Mouse (Mus musculus) frontal cortex, postnatal 36 days (tissue): ENCODE results near the gene Exosc2.
A peak's percentile ranks its signal among the peaks of the same experiment; 100 is the strongest.

ENCODE experiments used
- DNase-seq, 2 experiments: peaks; one replicate each; pipeline ENCODE4 v3.0.0; 2022; ENCODE audit warnings: low spot score in 2 of 2

Exosc2 gene

DNA sequence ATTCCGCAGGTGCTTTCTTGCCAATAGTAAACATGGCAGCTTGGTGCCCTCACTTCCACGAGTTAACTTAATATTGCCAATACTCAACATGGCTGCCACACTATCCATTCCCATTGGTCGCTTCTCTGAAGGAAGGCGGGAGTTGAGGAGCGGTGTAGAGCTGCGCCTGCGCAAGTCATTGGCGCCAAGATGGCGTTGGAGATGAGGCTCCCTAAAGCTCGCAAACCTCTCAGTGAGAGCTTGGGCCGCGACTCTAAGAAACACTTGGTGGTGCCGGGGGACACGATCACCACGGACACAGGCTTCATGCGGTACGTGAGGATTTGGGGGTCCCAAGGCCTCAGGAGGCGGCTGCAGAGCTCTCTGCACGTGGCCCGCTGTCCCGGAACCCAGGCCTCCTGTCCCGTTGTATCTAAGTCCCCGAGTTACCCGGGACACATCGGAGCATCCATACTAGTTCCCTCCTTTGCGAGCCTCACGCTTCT lies at the start of gene Exosc2:
Gene Exosc2, plus strand, starts transcription at position 165 of the 485 bp plus-strand sequence.
- peak; percentile 84 to 94 for DNase-seq

DNA sequence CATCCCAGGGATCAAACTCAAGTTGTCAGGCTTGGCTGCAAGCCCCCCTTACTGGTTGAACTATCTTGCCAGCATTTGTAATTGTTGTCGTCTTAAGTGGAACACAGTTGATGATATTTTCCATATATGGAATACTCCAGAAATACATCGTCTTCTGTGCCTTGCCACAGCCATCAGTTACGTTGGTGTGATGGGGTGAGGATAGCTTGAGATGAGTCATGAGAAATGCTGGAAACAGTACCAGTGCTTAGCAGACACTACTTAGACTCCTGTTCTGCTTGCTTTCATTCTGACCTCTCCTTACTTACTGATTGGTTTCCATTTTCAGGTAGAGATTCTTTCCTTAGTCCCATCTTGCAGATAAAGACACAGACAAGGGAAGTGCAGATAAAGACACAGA lies 37.0 kb upstream of the Exosc2 start:
- DNase-seq: no peak

- no peak for DNase-seq
Observed at GRCm38 (mm10) chr2:31635281-31636137, 35.0 kb upstream of the Exosc2 start.

GRCm38 (mm10) chr2:31636138-31636741 lies 34.3 kb upstream of the Exosc2 start:
- no peak for DNase-seq

- no peak for DNase-seq
Observed at GRCm38 (mm10) chr2:31636742-31637141, 33.8 kb upstream of the Exosc2 start.

- no peak for DNase-seq
Observed at GRCm38 (mm10) chr2:31637311-31637710, 33.2 kb upstream of the Exosc2 start.

DNA sequence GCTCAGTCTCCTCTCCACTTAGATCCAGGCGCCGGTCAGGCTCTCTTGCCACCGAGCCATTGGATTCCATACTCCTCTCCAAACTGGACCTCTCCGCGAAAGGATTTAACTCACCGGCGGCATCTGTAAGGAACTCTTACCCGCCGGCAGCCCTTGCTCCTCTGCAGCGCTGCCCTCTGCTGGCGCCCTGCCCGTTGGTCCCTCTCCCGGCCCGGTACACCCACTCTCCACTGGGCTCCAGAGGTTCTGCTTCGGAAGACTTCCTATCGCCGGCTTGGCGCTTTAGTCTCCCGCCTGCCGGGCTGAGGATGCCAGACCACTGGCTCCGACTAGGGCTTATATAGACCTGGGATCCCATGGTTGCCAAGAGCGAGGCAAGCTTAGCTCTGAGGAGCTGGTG lies 32.7 kb upstream of the Exosc2 start:
- DNase-seq: no peak

DNA sequence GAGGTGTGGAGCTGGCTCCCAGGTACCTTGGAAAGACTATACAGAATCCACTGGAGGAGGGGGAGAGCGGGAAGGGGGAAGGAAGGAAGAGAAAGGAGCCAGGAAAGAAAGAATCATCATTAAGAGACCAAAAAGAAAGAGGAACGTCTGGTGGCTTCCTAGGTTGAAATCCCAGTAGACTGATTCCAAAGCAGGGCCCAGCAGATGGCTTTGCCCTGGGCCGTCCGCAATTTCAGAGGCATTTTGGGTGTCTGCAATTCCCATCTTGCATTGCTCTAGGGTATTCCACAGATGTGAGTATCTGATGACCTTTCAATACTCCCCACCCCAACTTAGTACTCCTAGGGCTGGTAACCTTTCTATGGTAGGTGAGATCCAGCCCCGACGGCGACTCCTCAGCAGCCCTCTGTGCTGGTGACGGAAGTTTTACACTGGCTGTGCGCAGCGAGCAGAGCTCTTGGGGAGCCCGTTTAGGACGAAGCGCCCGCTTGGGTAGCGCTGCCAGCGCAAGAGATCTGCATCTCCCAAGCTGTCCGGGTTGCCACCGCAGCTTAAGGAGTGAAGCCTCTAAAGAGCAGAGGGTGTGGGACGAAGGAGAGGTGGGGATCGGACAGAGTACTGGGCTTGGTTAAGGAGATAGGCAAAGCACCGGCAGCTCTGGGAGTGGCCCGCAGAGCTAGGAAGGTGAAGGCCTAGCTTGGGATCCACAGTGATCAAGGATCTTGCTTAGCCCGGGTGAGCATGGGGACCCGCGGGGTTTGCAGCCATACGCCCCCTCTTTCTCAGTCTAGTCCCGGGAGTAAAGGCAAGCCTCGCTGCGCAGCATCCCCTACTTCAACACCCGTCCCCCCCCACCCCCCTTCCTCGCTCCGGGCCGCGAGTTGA lies 31.7 kb upstream of the Exosc2 start:
- DNase-seq: no peak

DNA sequence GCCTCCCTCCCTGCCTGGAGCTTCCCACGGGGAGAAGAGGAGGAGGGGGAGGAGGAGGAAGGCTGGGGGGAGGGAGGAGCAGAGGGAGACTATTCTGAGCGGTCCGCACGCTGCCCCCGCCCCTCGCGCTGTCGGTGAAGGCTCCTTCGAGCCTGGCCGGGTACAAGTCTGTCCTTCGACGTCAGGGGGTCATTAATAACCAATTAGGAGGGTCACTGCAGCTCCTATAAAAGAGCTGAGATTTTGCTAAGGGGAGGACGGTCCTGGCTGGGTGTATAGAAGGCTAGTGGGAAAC lies 31.1 kb upstream of the Exosc2 start:
- no peak for DNase-seq

DNA sequence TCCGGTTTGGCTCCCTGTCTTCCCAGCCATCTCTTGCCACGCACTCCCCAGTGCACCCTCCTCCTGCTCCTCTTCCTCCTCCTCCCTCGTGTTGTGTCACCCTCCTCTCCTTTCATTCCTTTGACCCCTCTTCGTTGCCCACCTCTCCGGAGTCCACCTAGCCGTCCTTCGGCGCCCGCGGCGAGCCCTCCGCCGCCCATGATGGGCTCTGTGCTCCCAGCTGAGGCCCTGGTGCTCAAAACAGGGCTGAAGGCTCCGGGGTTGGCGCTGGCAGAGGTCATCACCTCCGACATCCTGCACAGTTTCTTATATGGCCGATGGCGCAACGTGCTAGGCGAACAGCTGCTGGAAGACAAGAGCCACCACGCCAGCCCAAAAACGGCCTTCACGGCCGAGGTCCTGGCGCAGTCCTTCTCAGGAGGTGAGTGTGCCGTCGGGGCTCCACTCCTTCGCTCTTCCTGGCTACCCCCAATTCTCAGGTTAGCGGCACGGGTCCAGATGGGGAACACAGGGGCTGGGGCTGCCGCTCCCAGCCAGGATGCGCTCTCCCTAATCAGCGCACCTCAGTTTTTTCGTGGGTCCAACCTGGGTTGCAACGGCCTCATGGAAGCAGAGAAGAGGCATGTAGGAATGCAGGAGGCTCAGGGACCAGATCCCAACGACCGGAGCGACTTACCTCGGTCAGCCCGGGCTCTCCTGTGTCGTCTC lies 30.5 kb upstream of the Exosc2 start, which contains the start of gene Prdm12:
Gene Prdm12, plus strand, starts transcription at position 137 of the 708 bp plus-strand sequence.
- DNase-seq: no peak

DNA sequence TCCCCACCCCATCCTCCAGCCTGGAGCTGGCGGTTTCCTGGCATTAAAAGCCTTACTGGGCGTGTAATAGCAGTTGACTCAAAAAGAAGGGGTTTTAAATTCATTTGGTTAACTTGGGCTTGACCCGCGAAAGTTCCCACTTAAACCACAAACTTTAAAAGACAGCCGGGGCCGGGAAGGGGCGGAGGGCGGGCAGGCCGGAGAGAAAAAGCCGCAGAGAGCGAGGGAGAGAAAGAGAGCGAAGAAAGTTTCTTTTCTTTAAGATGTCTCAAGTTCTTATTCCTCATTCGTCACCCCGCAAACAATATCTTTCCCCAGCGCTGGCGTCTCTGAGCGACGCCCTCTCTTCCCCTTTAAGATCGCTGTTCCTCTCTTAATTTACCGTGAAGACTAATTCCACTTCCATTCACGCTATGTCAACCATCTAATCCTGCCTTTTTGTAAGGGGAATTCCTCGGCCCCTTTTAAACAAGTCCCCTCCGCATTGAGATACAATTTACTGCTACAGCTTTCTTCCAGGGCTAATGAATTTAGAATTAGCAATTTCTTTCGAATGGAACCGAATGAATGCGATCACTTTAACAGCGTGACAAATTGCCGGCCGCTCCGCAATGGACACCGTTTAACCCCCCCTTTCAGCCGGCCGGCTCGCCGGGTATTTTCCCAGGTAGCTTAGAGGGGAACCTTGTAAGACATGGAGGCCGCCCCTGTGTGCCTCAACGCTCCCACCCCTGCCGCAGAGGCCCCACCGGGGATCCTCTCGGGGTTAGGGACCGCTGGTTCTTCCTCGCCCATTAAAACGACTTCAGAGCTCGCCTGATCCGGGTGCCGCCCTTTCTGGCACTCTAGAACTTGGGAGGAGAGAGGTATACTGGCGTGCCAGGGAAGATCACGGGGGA lies 29.7 kb upstream of the Exosc2 start:
- DNase-seq: no peak

GRCm38 (mm10) chr2:31641508-31641830 lies 29.0 kb upstream of the Exosc2 start:
- no peak for DNase-seq

GRCm38 (mm10) chr2:31641929-31642328 lies 28.6 kb upstream of the Exosc2 start:
- DNase-seq: no peak

GRCm38 (mm10) chr2:31653971-31654853 lies 16.3 kb upstream of the Exosc2 start:
- DNase-seq: peak; percentile 75 to 87

DNA sequence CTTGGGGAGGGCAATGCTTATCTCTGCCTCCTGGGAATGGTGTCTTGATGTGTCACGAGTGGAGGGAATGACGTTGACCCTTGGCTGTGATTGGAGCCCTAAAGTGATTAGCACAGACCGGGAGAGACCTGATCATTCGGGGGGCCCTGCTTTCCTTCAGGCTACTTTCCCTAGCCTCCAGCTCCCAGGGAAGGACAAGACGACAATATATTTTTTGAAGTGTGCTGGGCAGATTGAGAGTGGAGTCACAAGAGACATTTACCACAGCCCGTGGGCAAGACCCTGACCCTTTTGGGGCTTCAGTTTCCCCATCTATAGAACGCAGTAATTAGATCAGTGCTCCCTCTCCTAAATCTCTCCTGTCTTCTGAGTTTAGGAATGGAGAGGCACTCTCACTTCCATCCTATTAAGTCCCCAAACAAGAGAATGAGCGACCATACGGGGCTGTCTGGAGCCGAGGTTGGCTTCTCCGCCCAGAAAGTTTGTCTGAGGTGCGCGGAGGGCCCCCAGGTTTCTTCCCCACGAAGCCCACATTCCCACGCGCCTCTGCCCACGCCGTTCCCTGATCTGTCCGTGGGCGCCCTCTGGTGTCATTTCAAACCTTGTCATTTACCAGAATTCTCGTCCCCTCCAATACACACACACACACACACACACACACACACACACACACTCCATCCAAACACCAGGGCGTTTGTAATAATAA lies 15.5 kb upstream of the Exosc2 start:
- peak; percentile 67 to 70 for DNase-seq

GRCm38 (mm10) chr2:31656374-31656773 lies 14.1 kb upstream of the Exosc2 start:
- no peak for DNase-seq

DNA sequence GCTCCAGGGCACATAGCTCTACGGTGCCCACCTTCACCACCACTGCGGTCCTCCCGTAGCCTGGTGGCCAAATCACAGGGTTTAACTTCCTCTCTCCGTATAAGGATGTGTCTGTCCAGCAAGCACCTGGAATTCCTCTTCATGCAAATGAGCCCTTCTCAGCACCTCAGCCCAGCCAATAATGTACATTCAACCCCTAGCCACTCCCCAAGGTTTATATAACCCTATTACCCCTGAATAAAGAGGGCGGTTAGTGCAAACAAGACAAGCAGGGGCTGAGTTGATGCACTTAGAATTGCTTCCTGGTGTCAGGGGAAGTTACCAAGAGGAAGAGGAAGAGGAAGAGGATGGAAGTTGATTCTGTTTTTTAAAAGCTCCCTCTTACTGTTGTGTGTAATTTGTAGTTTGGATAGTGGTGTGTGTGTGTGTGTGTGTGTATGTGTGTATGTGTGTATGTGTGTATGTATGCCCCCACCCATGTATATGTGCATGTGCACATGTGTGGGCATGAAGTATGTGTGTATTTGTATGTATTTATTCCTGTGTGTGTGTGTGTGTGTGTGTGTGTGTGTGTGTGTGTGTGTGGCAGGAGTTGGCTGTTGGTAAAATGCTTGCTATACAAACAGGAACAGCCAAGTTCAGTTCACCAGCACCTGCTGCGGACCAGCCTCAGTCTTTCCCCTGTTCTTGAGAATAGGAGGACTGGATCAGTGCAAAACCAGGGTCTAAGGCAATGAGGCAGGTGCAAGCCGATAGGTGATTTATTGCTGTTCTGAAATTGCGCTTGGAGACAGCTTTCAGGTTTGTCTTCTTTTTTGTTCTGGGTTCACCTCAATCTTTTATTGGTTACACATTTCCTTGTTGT lies 7.3 kb upstream of the Exosc2 start:
- no peak for DNase-seq

DNA sequence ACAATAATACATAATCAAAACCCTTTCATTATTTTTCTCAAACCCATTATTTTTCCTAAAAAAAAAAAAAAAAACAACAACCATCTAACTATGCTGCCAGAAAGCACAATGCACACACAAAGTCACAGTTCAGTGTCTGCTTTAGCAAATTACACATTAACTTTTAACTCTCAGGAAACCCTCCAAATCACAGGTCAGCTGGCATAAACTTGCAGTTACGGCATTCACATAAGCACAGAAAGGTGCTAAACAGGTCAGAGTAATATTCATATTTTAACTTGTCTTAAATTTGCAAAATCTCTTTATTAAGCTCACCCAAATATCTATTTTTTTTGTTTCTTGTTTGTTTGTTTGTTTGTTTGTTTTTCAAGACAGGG lies 6.7 kb upstream of the Exosc2 start:
- DNase-seq: no peak
